Mouse (Mus musculus): Measurements from ENCODE around the gene Gigyf2.
"Not testable (repeated sequence)": the region's sequence is repeated elsewhere in the genome, so short reads cannot be mapped to it uniquely, and the experiment has no call there.

Gigyf2 gene

DNA sequence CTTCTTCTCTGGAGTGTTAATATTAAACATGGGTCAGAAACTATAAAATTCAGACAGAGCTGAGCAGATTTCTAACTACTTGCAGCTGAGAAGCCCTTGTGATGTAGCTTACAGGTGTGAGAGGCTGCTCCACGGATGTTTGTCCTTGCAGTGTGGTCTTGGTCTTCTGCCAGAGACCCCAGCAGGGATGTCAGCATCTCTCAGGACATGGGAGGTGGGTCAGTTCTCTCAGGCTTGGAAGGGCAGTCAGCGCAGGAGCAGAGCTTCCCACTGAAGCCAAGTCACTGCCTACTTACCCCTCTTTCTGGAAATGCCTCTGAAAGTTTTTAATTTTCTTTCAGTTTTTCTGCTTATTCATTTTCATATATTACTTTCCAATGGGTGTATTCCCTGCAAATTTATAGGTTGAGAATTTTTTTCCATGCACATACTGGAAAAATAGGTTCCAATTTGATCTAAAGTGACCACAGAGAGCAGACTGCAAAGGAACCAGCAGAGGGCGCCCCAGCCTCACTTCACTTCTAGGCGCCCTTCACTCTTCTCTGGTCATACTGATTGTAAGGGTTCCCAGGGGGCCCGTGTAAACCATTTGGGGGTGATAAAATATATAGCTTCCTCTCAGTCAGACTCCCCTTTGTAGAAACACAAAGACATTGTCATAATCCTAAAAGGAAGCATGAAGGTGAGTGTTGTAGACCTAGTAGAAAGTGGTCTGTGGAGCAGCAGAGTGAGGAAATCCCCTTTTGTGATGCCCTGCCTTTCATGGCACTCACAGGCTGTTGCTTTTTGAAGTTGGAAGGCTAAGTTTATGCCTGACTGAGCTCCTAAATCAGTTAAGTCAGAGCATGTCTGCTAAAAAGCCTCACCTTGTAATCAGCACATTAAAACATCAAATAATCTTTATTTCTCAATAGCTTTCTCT is 120.6 kb downstream of the Gigyf2 start:
- no peak for DNase-seq (ENCODE audit: low read depth, low spot score)

DNA sequence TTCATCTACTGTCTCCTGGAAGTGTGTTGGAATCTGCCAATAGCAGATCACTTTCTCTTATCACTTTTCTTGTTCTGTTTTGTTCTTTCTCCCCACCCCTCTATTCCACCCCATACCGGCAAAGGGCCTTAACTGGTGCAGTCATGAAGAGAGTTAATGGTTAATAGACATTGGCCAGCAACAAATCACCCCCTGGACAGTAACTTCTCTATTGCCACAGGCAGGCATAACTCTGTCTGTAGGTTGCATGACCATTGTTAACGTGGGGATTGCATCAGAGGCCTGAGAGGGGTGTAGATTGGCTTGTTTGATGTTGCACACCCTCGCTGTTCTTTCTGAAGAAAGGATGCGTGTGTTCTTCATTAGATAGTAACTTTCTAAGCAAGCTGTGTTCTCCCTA is 122.6 kb downstream of the Gigyf2 start:
- no peak for DNase-seq (ENCODE audit: low read depth, low spot score)

DNA sequence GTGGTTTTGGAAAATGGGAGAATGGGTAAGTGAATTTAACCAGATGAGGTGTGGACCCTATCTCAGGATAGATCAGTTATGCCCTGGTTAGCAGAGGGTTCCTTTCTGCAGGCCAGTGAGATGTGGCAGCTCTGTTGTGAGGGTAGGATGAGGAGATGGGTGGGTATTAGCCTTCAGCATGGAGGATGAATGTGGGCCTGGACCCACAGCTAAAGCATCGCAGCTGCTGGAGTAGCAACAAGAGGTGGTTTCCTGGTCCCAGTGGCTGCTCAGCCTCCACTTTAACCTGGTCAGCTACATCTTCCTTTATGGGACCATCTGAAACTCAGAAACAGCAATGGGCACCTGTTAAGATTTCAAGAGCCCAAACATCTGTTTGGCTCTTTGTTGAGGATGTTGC is 129.6 kb downstream of the Gigyf2 start:
- no peak for DNase-seq (ENCODE audit: low read depth, low spot score)

DNA sequence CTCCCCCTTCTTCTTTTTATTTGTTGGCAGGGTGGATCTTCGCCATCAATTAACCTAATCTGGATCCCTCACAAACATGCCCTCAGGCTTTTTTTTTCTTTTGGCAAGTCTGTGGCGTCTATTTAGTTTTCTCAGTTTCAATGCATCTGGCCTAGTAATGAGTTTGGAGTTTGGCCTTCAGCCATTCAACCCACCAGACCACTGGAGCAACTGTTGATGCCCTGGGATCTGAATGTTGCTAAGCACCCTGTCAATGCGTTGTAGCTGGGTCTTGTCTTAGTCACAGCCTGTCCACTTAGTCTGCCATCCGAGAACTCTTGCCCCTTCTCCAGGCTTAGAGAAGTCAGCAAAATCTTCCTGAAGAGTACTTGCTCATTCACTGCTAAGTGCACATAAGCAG is 131.2 kb downstream of the Gigyf2 start:
- no peak for DNase-seq (ENCODE audit: low read depth, low spot score)

DNA sequence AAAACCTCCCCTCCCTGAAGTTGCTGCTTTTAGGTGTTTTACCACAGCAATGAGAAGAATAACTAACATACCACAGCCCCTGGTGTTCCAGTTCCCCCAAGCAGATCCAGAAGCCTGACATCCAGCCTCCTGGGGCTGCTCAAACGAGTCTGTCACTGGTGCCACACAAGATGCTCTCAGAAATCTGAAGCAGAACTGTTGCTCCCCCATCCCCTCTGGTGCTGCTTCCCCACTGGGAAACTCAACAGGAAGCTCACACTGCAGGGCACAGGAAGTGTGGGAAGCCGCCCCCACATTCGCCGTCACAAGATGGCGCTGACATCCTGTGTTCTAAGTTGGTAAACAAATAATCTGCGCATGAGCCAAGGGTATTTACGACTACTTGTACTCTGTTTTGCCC is 133.1 kb downstream of the Gigyf2 start:
- not testable (repeated sequence) for DNase-seq (ENCODE audit: low read depth, low spot score)

DNA sequence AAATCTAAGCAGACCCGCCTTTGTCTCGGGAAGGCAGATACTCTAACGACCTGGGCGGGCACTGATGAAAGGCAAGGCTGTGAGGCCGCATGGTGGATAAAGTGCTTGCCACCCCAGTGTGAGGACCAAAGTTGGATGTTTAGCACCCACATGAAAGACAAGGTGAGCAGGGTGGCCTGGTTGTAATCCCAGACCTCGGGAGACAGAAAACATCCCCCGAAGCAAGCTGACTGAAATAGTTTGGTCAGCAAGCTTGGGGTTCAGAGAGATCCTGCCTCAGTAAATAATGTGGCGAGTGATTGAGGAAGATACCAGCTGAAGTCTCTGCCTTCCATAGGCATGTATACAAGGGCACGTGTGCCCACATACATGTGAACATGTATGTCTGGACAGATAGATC is 140.7 kb downstream of the Gigyf2 start:
- no peak for DNase-seq (ENCODE audit: low read depth, low spot score)

DNA sequence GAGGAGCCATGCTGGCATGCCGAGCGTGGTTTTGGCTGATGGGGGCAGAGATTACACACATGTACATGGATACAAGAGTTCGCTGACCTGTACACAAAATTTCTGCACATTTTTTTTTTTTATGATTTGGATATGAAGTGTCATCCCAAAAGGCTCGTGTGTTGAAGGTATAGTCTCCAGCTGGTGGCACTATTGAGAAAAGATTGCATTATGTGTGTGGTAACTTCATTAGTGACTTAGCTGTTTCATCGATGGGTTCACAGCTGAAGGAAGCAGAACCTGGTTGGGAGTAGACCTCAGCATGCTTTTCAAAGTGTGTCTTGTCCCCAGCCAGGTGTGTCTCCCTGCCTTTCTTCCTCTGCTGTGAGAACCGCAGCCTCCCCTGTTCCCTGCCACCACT is 141.5 kb downstream of the Gigyf2 start:
- no peak for DNase-seq (ENCODE audit: low read depth, low spot score)

DNA sequence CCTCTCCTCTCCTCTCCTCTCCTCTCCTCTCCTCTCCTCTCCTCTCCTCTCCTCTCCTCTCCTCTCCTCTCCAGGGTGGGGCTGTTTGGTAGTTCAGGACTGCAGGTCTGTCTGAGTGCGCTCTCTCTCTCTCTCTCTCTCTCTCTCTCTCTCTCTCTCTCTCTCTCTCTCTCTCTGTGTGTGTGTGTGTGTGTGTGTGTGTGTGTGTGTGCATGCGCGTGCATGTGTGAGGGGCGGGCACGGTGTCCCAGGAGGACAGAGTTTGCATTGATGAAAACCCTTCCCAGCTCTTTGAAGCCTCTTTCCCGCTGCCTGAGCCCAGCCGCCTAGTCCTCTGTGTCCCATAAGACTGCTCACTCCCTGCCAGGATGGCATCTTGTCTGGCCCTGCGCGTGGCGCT is 143.2 kb downstream of the Gigyf2 start, which contains the start of gene Snorc:
Gene Snorc, plus strand, starts transcription at position 301 of the 400 bp plus-strand sequence.
- not testable (repeated sequence) for DNase-seq (ENCODE audit: low read depth, low spot score)

DNA sequence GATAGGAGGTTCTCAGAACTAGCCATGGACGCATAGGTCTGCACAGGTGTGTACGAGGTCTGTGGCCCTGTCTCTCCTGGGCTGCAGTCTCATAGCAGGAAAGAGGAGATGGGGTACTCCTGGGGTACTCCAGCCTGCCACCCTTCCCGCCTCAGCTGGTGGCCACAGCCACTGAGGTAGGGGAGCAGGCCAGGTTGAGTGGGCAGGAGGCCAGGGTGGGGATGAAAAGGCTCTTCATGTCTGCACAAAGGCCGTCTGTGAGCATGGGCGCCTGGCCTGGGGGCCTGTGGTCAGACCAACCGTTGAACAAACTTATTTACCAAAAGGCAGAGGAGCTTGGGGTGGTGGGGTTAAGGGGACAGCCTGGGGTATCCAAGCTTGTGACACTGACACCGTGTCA is 145.1 kb downstream of the Gigyf2 start:
- DNase-seq (ENCODE audit: low read depth, low spot score), result no peak

DNA sequence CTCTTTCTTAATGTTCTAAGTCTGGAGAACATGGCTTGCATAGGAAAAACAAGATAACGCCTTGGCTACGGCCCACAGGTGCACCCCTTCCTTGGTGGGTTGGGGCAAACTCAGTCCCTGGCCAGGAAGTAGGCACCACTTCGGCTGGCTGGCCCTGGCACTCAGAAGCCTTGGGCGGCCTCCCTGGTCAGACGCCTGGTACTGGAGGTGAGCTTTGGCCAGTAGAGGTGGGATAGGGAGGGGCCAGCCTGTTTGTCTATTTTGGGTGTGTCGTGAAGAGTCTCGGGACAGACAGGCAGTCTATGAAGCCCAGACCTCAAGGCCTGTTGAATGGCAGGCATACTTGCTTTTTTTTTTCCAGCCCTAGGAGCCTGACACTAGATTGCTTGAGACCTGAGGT is 145.8 kb downstream of the Gigyf2 start:
- no peak for DNase-seq (ENCODE audit: low read depth, low spot score)

DNA sequence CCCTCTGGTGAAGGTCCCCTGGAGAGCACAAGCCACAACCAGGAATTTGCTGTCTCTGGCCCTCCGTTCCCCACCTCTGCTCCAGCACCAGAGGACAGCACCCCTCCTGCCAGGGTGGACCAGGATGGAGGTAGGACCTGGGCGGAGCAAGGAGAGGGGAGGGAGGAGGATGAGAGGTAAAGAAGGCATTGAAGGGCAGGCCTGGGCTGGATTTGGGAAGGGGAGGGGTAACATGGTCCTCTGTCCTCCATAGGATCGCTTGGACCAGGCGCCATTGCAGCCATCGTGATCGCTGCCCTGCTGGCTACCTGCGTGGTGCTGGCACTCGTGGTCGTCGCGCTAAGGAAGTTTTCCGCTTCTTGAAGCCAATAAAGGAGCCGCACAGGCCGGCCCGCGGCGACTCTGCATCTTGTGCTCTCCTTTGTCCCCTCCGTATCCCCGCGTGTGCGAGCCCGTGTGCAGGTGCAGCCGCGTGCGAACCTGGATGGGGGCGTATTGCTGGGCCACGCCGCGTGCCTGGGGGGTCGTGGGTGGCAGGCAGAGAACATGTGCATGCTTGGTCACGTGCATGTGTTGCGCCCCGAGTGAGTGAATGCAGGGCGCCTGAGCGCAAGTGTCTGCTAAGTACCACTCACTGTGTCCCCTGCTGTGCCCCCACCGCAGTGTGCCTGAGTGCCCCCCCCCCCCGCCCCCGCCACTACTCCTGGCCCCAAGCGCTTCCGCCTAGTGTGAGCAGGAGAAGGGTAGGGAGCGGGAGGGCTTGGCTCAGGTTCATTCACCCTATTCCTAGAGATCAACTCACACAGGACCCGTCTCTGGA is 148.5 kb downstream of the Gigyf2 start:
- DNase-seq (ENCODE audit: low read depth, low spot score), result no peak

DNA sequence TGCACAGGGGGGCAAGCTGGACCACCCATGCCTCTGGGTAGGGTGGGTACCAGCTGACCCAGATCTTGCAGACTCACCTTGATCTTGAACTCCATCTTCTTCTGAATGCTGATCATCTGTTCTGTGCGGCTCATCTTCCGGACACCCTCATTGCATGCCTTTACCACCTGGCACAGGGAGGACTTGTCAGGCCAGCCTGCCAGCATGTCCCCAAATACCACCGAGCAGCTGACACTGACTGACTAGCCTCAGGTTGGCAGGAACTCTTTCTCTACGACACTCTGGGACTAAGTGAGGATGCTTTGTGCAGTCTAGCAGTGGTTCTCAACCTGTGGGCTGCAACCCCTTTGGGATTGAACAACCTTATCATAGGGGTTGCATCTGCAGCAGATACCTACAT is 155.7 kb downstream of the Gigyf2 start:
- no peak for DNase-seq (ENCODE audit: low read depth, low spot score)

DNA sequence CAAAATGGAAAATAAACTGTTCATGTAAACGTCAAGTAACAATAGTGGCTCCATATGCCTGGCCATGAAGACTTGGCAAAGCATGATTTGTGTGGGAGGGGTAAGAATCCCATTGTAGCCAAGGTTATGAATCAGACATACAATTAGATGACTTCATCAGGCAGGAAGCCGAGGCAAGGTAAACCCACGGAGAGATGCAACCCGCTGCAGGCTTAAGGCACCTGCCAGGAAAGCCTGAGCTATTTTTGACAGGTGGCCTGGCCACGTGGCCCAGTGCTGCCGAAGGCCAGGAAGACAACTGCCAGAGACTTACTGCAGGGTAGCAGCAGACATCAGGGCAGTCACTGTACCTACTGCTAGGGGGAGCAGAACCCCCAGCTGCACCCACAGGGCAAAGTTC is 159.6 kb downstream of the Gigyf2 start:
- no peak for DNase-seq (ENCODE audit: low read depth, low spot score)

DNA sequence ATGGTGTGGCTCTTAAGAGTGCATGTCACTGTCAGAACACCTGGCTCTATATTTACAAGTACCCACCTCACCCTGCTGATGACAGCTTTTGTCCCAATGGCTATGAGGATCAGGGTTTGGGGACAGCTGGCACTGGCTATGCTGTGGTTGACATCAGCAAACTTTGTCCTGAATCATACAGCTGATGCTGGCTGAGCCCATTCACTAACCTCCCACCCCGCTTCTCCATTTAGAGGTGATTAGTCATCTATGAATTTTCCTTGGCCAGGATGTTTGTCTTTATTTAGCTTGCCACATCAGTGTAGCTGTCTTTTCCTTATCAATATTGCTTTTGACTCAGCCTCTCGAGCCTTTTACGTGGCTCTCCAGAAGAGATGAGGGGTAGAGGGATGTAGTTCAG is 165.5 kb downstream of the Gigyf2 start:
- DNase-seq (ENCODE audit: low read depth, low spot score), result no peak

DNA sequence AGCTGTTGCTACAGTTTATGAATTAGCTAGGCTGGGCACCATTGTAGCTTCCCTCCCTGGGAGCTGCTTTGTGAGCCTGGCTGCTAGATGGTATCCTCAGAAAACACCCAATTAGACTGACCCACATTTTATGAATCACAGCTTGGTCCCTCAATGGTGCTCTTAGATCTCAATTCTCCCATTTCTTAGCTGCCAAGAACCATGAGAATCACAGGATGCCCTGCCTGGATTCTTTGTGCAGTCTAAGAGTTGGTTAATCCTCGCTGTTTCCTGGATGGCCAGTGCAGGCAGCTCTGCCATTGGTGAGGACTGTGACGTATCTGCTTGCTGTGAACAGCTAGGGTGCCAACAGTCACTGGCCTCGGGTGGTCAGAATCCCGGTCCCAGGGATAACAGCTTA is 166.7 kb downstream of the Gigyf2 start:
- DNase-seq (ENCODE audit: low read depth, low spot score), result no peak
